Mouse (Mus musculus): ENCODE results near the gene Lmbrd1.

DNA sequence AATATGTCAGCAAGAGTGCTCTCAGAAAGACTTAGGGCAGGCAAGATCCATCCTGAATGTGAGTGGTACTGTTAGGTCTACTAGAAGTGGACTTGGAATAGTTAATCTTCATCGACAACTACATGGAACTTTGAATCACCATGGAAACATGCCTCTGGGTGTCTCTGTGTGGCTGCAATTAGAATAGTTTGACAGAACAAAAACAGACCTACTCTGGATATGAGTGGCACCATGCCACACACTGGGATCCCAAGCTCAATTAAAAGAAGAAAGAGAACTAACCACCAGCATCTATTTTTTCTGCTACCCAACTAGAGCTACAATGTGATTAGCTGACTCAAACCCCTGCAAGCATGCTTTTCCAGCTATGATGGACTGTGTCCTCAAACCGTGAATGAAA is 95.2 kb downstream of the Lmbrd1 start:
- TF ChIP-seq CTCF (IDR thresholded peaks at IDR 0.05; ENCODE audit: extremely low read depth, insufficient read length, insufficient replicate concordance, low read depth, low read length), result no peak
- TF ChIP-seq POLR2A (IDR thresholded peaks at IDR 0.05; ENCODE audit: low read depth, low read length), result no peak

All from small intestine, adult 2 months (tissue).